Mouse (Mus musculus): Measurements from ENCODE around the gene Rwdd2a. TPM values are rescaled to one million over a fixed set of nuclear protein-coding genes. Genes with fewer than 3 reads are reported as not detected.
"Not testable (repeated sequence)": the region's sequence is repeated elsewhere in the genome, so short reads cannot be mapped to it uniquely, and the experiment has no call there.

Gene Rwdd2a
- total RNA-seq, 2 experiments from 2014 or later, result 3.8 TPM; not detected in 1

- no peak for ATAC-seq (replicated peaks; ENCODE audit: low FRiP score, poor library complexity, severe bottlenecking)
These were observed 15.4 kb downstream of the Rwdd2a start for GRCm38 (mm10) chr9:86587019-86587795.

- ATAC-seq (replicated peaks; ENCODE audit: low FRiP score, poor library complexity, severe bottlenecking), result no peak
These were observed 21.2 kb downstream of the Rwdd2a start for GRCm38 (mm10) chr9:86592676-86593668.

- ATAC-seq (replicated peaks; ENCODE audit: low FRiP score, poor library complexity, severe bottlenecking), result not testable (repeated sequence)
These were observed 22.6 kb downstream of the Rwdd2a start for GRCm38 (mm10) chr9:86594357-86594767.

GRCm38 (mm10) chr9:86596983-86597382 is 25.2 kb downstream of the Rwdd2a start:
- ATAC-seq (replicated peaks; ENCODE audit: low FRiP score, poor library complexity, severe bottlenecking), result not testable (repeated sequence)

- ATAC-seq (replicated peaks; ENCODE audit: low FRiP score, poor library complexity, severe bottlenecking), result no peak
These were observed 28.0 kb downstream of the Rwdd2a start for GRCm38 (mm10) chr9:86599723-86600303.

- ATAC-seq (replicated peaks; ENCODE audit: low FRiP score, poor library complexity, severe bottlenecking), result no peak
These were observed 34.0 kb downstream of the Rwdd2a start for GRCm38 (mm10) chr9:86605776-86606175.

- no peak for ATAC-seq (replicated peaks; ENCODE audit: low FRiP score, poor library complexity, severe bottlenecking)
These were observed 40.3 kb downstream of the Rwdd2a start for GRCm38 (mm10) chr9:86612091-86612490.

- ATAC-seq (replicated peaks; ENCODE audit: low FRiP score, poor library complexity, severe bottlenecking), result no peak
These were observed 44.0 kb downstream of the Rwdd2a start for GRCm38 (mm10) chr9:86615765-86616164.

- ATAC-seq (replicated peaks; ENCODE audit: low FRiP score, poor library complexity, severe bottlenecking), result no peak; the same call in 1 of the 2 replicates
These were observed 46.2 kb downstream of the Rwdd2a start for GRCm38 (mm10) chr9:86617837-86618492.

GRCm38 (mm10) chr9:86619341-86620139 is 47.7 kb downstream of the Rwdd2a start:
- ATAC-seq (replicated peaks; ENCODE audit: low FRiP score, poor library complexity, severe bottlenecking), result no peak

- ATAC-seq (replicated peaks; ENCODE audit: low FRiP score, poor library complexity, severe bottlenecking), result no peak
These were observed 50.3 kb downstream of the Rwdd2a start for GRCm38 (mm10) chr9:86622062-86622461.

- ATAC-seq (replicated peaks; ENCODE audit: low FRiP score, poor library complexity, severe bottlenecking), result no peak
These were observed 52.2 kb downstream of the Rwdd2a start for GRCm38 (mm10) chr9:86624039-86624438.

Other genes with a start within 250 kb of the Rwdd2a start
- 3.4 TPM in 1 of 2 replicates, not detected in the other for gene Ube2cbp, start 107.0 kb upstream of the Rwdd2a start, total RNA-seq (2015; ENCODE audit: low replicate concordance)
- 2.6 TPM in 1 of 2 replicates, not detected in the other for gene Ube2cbp, start 107.0 kb upstream of the Rwdd2a start, total RNA-seq (2017; ENCODE audit: low replicate concordance)
- 31.4 and 37.3 TPM in 2 replicates for gene Dop1a, start 104.8 kb upstream of the Rwdd2a start, total RNA-seq (2015; ENCODE audit: low replicate concordance)
- 16.6 and 21.4 TPM in 2 replicates for gene Dop1a, start 104.8 kb upstream of the Rwdd2a start, total RNA-seq (2017; ENCODE audit: low replicate concordance)
- 5.0 and 9.0 TPM in 2 replicates for gene Pgm3, start 149 bp upstream of the Rwdd2a start, total RNA-seq (2015; ENCODE audit: low replicate concordance)
- gene Pgm3, start 149 bp upstream of the Rwdd2a start, total RNA-seq (2017; ENCODE audit: low replicate concordance), result 1.5 and 2.9 TPM in 2 replicates
- 0.36 TPM in 1 of 2 replicates, not detected in the other for gene Me1, start 124.0 kb downstream of the Rwdd2a start, total RNA-seq (2015; ENCODE audit: low replicate concordance)
- 1.1 TPM in 1 of 2 replicates, not detected in the other for gene Me1, start 124.0 kb downstream of the Rwdd2a start, total RNA-seq (2017; ENCODE audit: low replicate concordance)
- gene Prss35, start 171.7 kb downstream of the Rwdd2a start, total RNA-seq (2015; ENCODE audit: low replicate concordance), result not detected in 2 replicates
- gene Prss35, start 171.7 kb downstream of the Rwdd2a start, total RNA-seq (2017; ENCODE audit: low replicate concordance), result not detected in 2 replicates